20 mouse cellular contexts compared by ENCODE assay signal in the genomic region with DNA sequence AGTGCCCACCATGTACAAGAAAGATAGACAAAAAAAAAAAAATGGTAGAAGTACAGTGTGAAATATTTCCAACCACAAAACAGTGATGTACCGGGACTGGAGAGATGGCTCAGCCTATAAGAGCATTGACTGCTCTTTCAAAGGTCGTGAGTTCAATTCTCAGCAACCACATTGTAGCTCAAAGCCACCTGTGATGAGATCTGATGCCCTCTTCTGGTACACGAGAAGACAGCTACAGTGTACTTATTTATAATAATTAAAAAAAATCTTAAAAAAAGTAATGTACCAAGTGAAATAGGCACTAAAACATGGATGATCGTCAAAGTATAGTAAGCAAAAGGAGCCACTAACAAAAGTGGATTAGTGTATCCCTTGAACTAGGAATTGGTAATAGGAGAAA.
DNase-seq lines count a peak whose midpoint lies in the region; ATAC-seq and TF ChIP-seq lines count a peak whose summit lies in the region.
"Had no signal": no experiment of that assay in that cellular context is flagged by ENCODE, and none has a peak within 500 bp of the region (broad histone marks: within the 10 kb centered on the region; RNA-seq: fewer than 3 reads in every experiment).

No protein-coding gene starts in this region.

- peak; percentile 1 for DNase-seq in 3T3-L1 (ENCODE audit: low read depth, low spot score)
- DNase-seq in 416B (ENCODE audit: low read depth): peak; percentile 1
- peak; percentile 53 for DNase-seq in Muller cell, postnatal 12 days (ENCODE audit: inconsistent ontology term)
- no peak for DNase-seq in left cerebral cortex, adult 2 months (ENCODE audit: extremely low spot score in 1 of 2, low spot score in 2 of 2)
- DNase-seq in kidney, adult 18-20 months: no peak
- DNase-seq: adrenal gland, adult 8-10 months; adrenal gland, postnatal 25 days; cerebellum, adult 11-12 months; cerebellum, adult 9-10 months; cerebellum, postnatal 14 days; forebrain, postnatal 0 days; gastrocnemius, adult 2 months; gastrocnemius, postnatal 14 days; heart, adult 11 months had no signal

- TF ChIP-seq CTCF in left cerebral cortex, adult 2 months (IDR thresholded peaks at IDR 0.05): no peak; the same call in 1 of the 2 replicates

- intact Hi-C loops in left cerebral cortex, adult 2 months (cut with DNase I): no loop called here

- H3K4me3 ChIP-seq in left cerebral cortex, adult 2 months: no peak overlapping the region
- H3K4me3 ChIP-seq: gastrocnemius, adult 2 months; hindbrain, embryonic 12.5 days; intestine, embryonic 15.5 days had no signal

- ATAC-seq in megakaryocyte-erythroid progenitor cell, adult 5-6 weeks (replicated peaks; ENCODE audit: low FRiP score, low TSS enrichment, poor library complexity, severe bottlenecking): no peak
- ATAC-seq: activated CD4-positive, CD25-positive, alpha-beta regulatory T cell, adult 4 months; forebrain, embryonic 14.5 days; forebrain, postnatal 0 days; hindbrain, embryonic 16.5 days; intestine, embryonic 15.5 days had no signal

- H3K27ac ChIP-seq in left cerebral cortex, adult 2 months: no peak overlapping the region
- H3K27ac ChIP-seq: gastrocnemius, adult 2 months; hindbrain, embryonic 12.5 days; intestine, embryonic 15.5 days had no signal

Comparison
In these comparisons a context has a peak if more than half of its experiments do, and no peak if none do; other contexts are left out.
1. DNase-seq: peak in 3T3-L1 (single experiment), 416B (single experiment) and Muller cell, postnatal 12 days (single experiment); none in left cerebral cortex, adult 2 months (0 of 2) and kidney, adult 18-20 months (single experiment).